Mouse (Mus musculus) CH12.LX (cell line): Measurements from ENCODE around the gene Cic.

Source experiments
- BHLHE40 ChIP-seq: IDR thresholded peaks from 2 replicates; pipeline ENCODE4 v1.6.1; 2011; ENCODE audit warnings: mild to moderate bottlenecking, low read depth, low read length, improper control_type of control experiment
- CTCF ChIP-seq, 2 experiments: IDR thresholded peaks in 1 of 2; conservative IDR thresholded peaks in 1 of 2; 2 replicates each; pipeline ENCODE4 v1.5.1; 2011 to 2012; ENCODE audit warnings: low read depth in 2 of 2, low read length in 2 of 2, improper control_type of control experiment in 1 of 2, inconsistent platforms in 1 of 2, mild to moderate bottlenecking in 1 of 2, moderate library complexity in 1 of 2
- E2F4 ChIP-seq: IDR thresholded peaks from 2 replicates; pipeline ENCODE4 v1.6.1; 2011; ENCODE audit warnings: low read depth, low read length, improper control_type of control experiment; ENCODE audit not compliant: insufficient replicate concordance
- ELF1 ChIP-seq: IDR thresholded peaks from 2 replicates; pipeline ENCODE4 v1.6.1; 2014; ENCODE audit warnings: low read depth, mild to moderate bottlenecking, inconsistent platforms, low read length, improper control_type of control experiment
- EP300 ChIP-seq: IDR thresholded peaks from 2 replicates; pipeline ENCODE4 v1.6.1; 2011; ENCODE audit warnings: low read length, improper control_type of control experiment
- HCFC1 ChIP-seq: IDR thresholded peaks from 2 replicates; pipeline ENCODE4 v1.6.1; 2012; ENCODE audit warnings: low read depth, mild to moderate bottlenecking, inconsistent platforms, low read length, improper control_type of control experiment
- JUND ChIP-seq: conservative IDR thresholded peaks from 2 replicates; pipeline ENCODE4 v1.6.1; 2011; ENCODE audit warnings: low read depth, low read length, improper control_type of control experiment
- MAFK ChIP-seq: IDR thresholded peaks from 2 replicates; pipeline ENCODE4 v1.6.1; 2011; ENCODE audit warnings: low read length, improper control_type of control experiment; ENCODE audit not compliant: insufficient replicate concordance
- MAZ ChIP-seq: IDR thresholded peaks from 2 replicates; pipeline ENCODE4 v1.6.1; 2012; ENCODE audit warnings: low read depth, mild to moderate bottlenecking, inconsistent platforms, low read length, improper control_type of control experiment, moderate library complexity
- POLR2A ChIP-seq: IDR thresholded peaks from 2 replicates; pipeline ENCODE4 v1.6.1; 2011; ENCODE audit warnings: low read depth, mild to moderate bottlenecking, improper control_type of control experiment, low read length
- TBP ChIP-seq: conservative IDR thresholded peaks from 2 replicates; pipeline ENCODE4 v1.6.1; 2011; ENCODE audit warnings: low read depth, low read length, improper control_type of control experiment
- TCF12 ChIP-seq: IDR thresholded peaks from 2 replicates; pipeline ENCODE4 v1.6.1; 2014; ENCODE audit warnings: low read depth, mild to moderate bottlenecking, inconsistent platforms, low read length, improper control_type of control experiment

DNA sequence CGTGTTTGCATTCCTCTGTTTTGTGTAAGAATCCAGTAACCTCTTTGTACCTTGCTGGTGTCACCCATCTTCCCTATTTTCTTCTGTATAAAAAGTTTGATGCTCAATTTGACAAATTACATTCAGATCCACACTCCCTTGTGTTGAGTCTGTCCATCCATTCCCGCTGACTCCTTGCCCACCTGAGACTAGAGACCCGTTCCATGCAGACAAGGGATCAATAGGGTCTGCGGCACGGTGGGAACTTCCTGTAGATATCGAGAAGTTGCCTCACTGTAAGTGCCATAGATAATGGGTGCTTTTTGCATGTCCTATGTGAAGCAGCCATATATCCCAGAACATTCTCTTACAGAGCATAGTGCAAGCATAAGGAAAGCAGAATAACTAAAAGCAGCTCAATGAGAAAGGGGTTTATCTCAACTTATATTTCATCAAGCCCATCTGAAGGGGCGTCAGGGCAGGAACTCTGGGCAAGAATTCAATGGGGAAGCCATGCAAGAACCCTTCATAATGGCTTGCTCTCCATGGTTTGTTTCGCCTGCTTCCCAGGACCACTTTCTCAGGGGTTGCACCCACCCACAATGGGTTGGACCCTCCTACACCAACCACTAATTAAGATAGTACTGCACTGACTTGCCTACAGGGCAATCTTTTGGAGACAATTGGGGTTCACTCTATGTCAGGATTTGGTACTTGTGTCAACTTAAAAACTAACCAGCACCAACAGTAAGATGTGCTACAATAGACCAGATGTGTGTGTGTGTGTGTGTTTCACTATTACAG lies 1.1 kb upstream of the Cic start:
- TF ChIP-seq MAZ (no peak), CTCF (conservative IDR thresholded peaks at IDR 0.05 in 1 of 2, IDR thresholded peaks at IDR 0.05 in 1 of 2; ENCODE audit: low read depth in 2 of 2, low read length in 2 of 2) (no peak), HCFC1 (no peak), ELF1 (no peak), E2F4 (no peak), POLR2A (no peak), MAFK (no peak), BHLHE40 (no peak), EP300 (no peak), TCF12 (no peak), JUND (no peak), TBP (no peak)
